Mouse (Mus musculus) gastrocnemius, adult 18-20 months (tissue): Measurements from ENCODE around the gene U90926. TPM values are rescaled to one million over a fixed set of nuclear protein-coding genes. Genes with fewer than 3 reads are reported as not detected.
"Not testable (repeated sequence)": the region's sequence is repeated elsewhere in the genome, so short reads cannot be mapped to it uniquely, and the experiment has no call there.

Experiments
- DNase-seq: peaks from one replicate; pipeline ENCODE4 v3.0.0; 2021; ENCODE audit warnings: low spot score
- total RNA-seq, 2 experiments: library from RNA; stranded (reverse); gene quantifications; 2 replicates each; pipeline ENCODE4 v1.2.3; 2021

U90926 gene
- total RNA-seq, 2 experiments from 2014 or later, result not detected

DNA sequence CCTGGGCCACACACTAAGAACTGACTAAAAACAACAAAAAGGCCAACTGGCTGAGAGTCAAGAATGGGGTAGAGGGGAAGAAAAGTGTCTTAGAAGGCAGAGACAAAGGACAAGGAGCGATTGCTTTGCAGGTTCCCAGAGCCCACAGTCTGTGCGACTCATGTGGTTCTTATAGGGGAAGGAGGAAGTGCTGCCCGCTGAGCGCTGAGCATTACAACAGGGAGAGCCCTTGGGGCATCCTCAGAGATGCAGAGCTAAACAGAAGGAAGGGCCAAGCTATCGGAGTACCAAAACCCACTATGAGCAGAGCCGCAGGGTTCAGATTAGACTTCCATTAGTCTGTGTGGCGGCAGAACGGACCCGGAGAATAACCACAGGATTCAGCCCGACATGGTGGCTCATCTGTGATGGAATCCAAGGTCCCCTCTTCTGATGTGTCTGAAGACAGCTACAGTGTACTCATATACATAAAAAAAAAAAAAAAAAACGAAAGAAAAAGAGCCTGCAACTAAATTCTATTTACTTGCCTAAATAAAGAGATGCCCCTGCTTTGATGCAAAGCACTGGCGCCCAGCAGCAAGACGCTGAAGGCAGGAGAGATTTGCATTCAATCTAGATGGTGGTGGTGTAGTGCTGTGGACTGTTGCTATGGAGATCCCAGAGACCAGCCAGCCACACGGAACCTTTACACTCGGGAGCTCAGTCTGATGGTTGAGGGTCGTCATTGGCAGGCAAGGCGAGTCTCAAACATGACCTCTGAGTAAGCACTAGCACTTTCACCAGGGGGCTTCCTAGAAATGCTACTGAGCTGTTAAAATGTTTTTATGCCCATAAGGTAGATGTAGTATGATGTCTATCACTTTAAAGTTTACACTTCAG is 3.9 kb upstream of the U90926 start:
- DNase-seq, result no peak

DNA sequence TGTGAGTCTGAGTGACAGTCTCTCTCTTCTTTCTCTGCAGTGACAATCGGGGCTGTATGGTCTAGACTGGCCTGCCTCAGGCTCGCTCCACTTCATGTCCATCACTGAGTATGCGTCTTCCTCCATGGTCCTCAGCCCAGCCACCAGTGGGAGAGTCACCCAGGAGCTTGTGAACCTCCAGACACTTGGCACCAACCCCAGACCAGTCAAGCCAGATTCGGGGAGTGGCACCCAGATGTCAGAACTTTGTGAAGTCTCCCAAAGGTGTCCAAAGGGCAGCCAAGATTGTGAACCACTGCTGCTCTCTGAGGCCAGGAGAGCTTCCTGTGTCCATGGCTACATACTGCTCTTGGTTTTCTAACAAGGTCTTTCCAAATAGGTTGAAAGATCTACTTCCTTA is 3.0 kb downstream of the U90926 start:
- no peak for DNase-seq

DNA sequence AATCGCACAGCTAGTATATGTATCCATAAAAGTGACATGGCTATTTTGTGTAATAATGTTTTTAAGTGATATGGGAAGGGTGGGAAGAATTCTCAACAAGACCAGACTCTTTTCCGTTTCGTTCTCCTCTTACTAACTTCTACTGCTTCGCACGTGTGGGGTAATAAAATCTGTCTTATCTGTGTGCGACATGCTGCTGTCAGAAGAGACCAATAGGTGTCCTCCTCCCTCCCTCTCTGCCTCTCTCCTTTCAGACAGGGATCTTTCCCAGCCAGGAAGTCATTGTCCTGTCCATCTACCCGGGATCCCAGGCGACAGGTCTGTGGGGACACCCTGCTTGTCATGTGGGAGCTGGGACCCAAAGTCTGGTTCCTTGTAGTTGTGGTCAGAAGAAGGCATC is 5.0 kb downstream of the U90926 start:
- no peak for DNase-seq

DNA sequence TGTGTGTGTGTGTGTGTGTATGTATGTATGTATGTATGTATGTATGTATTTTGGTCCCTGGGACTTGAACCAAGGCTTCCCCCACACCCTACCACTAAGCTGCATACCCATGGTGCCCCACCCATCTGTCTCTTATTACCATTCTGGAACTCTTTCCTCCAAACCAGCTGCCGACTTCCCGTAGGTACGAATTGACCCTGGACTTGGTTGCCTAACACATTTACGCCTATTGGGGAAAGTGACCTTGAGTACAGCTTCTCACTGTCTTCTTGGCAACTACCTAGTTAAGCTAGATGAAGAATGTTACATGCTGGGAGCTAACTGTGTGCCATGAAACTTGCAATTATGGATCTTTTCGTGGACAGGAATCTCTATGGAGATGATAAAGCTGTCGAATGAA is 9.1 kb downstream of the U90926 start:
- peak; percentile 34 for DNase-seq

DNA sequence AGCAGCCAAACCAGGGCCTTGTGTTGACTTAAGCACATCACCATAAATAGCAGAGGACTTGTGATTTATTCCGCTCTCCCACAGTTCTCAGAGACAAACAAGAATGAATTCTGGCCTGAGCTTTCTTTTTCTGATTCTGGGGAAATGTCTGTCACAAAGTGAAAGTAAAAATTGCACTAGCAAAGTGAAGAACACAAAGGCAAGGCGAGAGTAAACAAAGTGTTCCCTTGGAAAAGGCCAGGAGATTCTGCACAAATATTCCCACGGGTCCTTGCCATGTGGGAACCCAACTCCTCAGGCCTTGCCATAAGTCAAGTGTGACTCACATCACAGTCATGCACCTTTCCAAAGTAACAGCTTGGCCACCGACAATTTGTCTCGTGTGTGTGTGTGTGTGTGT is 9.5 kb downstream of the U90926 start:
- peak; percentile 65 for DNase-seq

DNA sequence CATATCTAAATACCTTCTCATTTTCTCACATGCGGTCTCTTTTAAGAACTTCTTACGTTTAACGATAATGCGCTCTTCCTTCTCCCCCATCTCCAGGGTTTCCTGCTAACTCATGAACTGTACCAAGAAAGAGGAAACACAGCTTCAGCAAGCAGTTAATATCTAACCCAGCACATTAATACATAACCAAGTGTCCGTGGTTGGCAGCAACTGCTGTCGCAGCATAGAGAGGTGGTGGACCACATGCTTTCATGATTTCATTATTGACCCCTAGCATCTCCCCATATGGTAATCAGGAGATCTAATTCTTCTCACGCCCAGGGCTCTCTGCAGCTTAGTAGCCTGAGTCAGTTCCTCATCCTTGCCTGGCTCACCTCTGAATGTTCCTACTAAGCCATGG is 10.0 kb downstream of the U90926 start:
- no peak for DNase-seq

DNA sequence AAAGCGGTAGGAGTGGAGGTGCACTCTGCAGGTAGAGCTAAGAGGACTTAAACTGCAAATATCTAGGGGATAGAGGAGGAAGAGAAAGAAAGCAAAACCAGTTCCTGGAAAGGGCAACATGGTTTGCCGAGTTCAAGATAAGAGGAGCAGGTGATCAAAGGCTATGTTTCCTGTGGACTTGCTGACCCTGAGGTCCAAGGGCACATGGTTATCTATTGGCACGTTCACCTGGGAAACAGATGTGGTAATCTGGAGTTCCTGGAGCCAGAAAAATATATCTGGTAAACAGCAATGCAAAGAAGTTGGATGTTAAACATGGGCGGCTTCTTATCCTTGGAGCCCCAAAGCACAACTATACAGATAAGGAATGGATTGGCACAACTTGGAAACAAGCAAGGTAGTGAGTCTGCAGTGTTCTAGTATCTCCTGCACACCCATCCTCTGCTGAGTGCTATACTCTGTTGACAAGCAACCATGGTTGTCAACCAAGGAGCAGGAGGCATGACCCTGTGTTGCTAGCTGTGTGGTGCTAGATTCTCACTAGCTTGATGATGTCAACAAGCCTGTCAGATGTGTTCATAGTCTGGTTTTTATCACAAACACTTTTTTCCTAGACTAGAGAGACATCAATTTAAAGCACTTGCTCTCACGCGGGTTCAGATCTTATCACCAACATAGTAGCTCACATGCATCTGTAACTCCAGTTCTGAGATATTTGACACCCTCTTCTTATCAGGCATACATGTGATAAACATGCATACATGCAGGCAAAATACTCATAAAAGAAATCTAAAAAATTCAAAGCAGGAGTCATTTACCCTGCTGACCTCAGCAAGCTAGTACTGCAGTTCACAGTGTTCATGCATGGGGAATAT is 10.8 kb downstream of the U90926 start:
- DNase-seq, result no peak

DNA sequence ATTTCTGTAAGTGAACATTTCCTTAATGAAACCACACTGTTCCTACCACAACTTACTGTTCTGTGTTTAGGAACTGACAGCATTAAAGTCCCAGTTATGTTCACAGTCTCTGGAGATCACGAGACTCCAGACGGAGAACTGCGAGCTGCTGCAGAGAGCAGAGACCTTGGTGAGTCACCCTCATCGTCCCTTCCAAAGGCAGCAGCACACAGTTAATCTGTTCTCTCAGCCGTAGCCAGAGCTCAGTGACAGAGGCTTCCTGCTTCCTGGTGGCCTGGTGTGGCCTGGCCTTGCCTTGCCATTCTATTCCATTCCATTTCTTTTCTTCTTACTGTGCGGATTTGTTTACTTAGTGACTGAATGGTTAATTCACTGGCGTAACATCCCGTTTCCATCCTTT is 16.9 kb downstream of the U90926 start:
- DNase-seq, result no peak

DNA sequence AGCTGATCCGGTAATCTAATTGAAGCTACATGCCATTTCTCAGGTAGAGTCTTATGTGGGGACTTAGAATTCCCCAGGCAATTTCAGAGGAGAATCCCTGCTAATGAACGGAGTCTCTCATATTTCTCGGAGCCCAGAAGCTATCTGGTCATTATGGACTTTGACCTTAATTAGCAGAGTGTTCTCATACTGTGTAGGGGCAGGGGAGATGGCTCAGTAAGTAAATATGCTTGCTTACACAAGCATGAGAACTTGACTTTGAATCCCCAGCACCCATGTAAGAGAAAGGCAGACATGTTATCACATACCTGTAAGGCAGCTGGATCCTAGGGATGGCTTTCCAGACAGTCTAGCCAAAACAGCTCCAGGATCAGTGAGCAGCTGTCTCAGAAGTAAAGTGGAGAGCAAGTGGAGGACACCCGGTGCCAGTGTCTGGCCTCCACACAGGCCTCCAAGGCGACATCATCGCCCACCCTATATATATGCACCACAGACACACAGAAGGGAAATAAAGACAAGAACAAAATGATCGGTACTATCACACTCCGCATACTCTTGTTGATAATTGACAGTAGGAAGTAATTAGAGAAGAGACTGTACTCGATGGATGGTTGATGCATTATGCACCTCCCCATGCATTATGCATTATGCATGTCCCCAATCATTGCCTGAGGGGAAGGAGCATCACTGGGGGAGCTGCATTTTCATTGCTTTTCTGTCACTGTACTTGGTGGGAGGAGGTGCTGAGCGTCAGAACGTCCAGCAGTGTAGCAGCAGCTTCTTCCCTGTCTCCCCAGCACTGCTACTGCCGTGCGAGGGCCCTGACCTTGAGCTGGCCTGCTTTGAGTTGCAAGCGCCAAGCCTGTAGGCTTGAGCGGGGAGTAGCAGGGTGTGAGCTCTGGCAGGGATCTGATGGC is 18.1 kb downstream of the U90926 start:
- DNase-seq, result no peak

DNA sequence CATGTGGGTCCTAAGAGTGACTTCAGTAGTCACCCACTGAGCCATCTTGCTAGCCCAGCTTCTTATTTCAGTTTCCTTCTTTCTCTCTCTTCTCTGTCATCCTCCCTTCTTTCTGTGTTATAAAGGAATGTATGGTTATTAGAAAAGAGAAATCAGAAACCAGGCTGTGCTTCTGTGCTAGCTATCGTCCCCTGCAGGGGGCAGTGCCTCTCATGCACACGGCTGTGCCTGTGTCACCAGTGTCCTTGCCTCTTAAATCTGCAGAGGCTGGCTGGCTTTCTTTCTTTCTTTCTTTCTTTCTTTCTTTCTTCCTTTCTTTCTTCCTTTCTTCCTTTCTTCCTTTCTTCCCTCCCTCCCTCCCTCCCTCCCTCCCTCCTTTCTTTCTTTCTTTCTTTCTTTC is 19.5 kb downstream of the U90926 start:
- DNase-seq, result not testable (repeated sequence)

DNA sequence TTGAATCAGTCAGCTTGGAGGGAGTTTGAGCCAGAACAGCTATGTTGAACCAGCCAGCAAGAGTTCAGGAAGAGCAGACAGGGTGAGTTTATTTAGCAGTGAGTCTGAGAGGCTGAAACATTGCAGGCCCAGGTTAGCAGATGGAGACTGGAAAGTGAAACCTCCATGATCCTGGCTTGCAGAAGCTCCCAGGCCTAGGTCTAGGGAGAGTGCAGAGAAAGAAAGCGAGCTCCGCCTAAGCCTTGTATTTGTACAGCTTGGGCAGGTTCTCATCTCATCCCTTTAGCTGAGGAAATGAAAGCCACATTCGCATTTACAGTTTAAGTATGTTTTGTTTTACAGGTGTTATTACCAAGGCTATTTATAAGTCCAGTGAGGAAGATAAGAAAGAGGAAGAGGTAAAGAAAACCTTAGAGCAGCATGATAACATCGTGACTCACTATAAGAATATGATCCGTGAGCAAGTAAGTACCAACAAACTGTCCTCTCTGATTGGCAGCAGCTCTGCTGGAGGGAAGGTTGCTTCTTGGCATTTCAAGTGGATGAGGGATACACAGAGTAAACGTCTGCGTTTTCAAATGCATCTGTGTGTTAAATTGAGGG is 26.2 kb downstream of the U90926 start:
- DNase-seq, result no peak

DNA sequence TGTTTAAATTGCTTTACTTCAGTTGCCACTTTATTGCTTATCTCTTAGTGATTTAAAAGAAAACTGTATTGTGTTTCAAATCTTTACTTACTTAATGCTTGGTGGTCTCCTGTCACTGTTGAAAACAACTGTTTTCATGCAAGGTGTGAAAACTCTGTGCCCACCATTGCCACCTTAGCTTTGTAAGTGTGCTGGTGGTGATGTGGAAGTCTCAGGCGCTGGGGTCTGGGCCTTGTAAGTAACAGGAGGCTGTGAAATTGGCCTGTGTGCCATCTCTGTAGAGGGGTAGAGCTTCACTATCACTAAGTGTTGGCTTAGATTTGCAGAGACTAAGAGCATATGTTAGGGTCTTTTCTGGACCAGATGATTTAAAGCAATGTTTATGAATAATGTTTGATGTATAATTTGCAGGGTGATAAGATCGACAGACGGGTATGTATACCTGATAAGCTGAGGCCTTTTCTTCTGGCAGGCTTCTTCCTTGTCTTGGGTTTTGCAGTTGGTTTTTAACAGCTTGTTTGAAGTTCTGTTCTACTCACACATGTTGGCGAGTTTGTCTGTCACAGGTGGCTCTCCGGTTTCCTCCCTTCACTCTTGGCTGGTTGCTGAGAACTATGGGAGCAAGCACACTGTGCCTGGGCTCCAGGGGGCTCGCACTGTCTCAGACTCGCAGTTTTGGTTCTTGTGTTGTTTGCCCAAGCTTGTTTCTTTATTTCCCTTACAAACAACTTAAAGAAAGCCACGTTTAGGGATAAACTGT is 32.0 kb downstream of the U90926 start:
- DNase-seq, result no peak

DNA sequence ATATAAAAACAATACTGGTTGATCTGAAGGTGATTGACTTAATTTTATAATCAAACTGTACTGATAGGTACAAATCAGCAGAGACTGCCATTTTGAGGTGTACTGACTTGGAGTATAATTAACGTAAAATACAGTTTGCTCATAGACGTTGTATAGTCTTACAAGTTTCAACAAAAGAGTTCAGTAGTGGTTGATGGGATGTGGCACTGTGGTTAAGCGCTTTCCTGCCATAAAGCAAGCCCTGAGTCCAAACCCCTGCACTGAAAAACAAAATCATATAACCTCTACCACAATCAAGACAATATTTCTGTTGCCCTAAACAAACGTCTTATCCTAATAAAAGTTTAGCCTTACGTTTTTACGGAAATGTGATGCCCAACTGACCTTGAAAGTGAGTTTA is 49.2 kb downstream of the U90926 start:
- DNase-seq, result no peak

Other genes starting within 250 kb of the U90926 start
- under 1 TPM in 1 of 2 experiments, not detected in 1; 0.53 TPM for gene Odaph, start 227.9 kb downstream of the U90926 start, total RNA-seq
- 1 to 10 TPM; 4.7 to 6.6 TPM for gene Cdkl2, start 171.5 kb downstream of the U90926 start, total RNA-seq
- 10 to 100 TPM; 58.2 to 61.5 TPM for gene G3bp2, start 131.7 kb downstream of the U90926 start, total RNA-seq
- gene Uso1, start 77.5 kb downstream of the U90926 start, total RNA-seq, result 10 to 100 TPM; 68.3 to 72.6 TPM
- gene Ppef2, start 40.9 kb upstream of the U90926 start, total RNA-seq, result not detected
- 1 to 10 TPM; 6.1 to 7.0 TPM for gene Naaa, start 62.8 kb upstream of the U90926 start, total RNA-seq
- 10 to 100 TPM; 15.8 to 17.4 TPM for gene Sdad1, start 95.1 kb upstream of the U90926 start, total RNA-seq
- under 1 TPM; 0.30 to 0.36 TPM for gene Cxcl9, start 112.7 kb upstream of the U90926 start, total RNA-seq
- 100 to 1,000 TPM; 378 to 469 TPM for gene Art3, start 116.4 kb upstream of the U90926 start, total RNA-seq
- under 1 TPM in 1 of 2 experiments, not detected in 1; 0.47 TPM for gene Cxcl10, start 133.5 kb upstream of the U90926 start, total RNA-seq
- 10 to 100 TPM; 11.5 to 12.0 TPM for gene Nup54, start 219.8 kb upstream of the U90926 start, total RNA-seq